Mouse (Mus musculus) natural killer cell, adult 2 months (primary cell): ENCODE measurements around the gene Hc.

ENCODE experiments used
- DNase-seq, 2 experiments: peaks; one replicate each; pipeline ENCODE4 v3.0.0; 2022; ENCODE audit warnings: low spot score in 2 of 2

The Hc gene

DNA sequence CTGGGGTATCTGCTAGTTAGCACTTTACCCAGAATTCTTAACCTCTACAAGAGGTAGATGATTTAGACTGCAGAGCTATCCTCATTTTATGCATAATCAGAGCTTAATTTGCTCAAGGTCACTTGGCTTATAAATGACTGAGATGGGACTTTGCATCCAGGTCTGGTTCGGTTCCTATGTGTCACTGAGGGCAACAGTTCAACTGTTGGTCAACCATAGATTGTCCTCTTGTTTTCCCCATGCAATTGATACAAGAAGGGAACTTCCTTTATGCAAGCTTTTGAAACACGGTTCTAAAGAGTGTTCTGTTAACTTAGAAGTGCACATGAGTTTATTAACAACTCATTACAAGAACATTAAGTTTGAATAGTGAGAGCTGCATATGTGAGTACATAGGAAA, 2.9 kb downstream of the Hc start:
- DNase-seq = no peak

- DNase-seq = no peak
These were observed 4.0 kb downstream of the Hc start for GRCm38 (mm10) chr2:35057243-35057642.

DNA sequence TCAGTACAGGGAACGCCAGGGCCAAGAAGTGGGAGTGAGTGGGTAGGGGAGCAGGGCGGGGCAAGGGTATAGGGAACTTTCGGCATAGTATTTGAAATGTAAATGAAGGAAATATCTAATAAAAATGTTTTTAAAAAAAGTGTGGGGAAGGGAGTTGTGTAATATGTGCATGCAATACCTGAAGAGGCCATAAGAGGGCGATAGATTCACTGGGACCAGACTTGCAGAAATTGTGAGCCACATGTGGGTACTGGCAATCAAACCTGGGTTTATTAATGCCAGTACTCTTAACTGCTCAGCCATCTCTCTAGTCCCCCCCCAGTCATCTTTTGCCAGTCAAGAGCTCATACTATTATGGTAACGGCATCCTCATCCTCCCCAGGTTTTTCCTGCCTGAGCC, 12.4 kb downstream of the Hc start:
- peak; percentile 33 to 52 for DNase-seq

- DNase-seq = peak in 1 of 2 experiments; percentile 31
These were observed 16.3 kb downstream of the Hc start for GRCm38 (mm10) chr2:35044956-35045355.

DNA sequence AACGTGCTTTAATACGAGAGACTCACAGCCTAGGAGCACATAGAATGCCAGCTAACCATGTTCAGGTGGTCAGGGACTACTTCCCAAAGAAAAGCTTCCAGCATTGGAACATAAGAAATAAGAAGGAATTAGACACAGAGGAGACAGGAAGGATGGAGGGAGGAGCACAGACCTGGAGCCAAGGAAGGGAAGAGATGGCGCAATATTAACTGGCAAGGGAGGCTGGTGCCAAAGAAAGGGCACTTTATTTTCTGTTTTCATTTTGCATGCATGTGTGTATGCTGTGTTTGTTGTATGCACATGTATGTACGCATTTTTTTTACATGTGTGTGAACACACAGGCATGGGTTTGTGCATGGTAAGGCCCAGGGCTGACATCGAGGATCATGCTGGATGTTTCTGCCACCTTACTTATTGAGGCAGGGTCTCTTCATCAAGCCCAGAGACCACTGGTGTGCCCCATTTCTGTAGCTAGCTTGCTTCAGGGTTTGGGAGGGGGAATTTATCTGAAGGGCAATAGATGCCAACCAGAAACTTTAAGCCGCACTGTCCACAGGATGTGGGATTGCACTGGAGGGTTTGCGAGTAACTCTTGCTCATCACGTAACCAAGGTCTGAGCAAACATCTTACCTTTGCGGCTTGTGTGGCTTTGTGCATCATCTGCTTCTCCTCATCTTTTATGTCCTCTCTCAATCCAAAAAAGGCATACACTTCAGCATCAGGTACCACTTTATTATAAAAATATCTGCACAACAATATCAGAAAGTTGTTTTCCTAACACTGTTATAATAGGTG, 22.5 kb downstream of the Hc start:
- DNase-seq = no peak

- DNase-seq = no peak
These were observed 36.5 kb downstream of the Hc start for GRCm38 (mm10) chr2:35024646-35025154.

GRCm38 (mm10) chr2:35021806-35022205, 39.4 kb downstream of the Hc start:
- DNase-seq = no peak

DNA sequence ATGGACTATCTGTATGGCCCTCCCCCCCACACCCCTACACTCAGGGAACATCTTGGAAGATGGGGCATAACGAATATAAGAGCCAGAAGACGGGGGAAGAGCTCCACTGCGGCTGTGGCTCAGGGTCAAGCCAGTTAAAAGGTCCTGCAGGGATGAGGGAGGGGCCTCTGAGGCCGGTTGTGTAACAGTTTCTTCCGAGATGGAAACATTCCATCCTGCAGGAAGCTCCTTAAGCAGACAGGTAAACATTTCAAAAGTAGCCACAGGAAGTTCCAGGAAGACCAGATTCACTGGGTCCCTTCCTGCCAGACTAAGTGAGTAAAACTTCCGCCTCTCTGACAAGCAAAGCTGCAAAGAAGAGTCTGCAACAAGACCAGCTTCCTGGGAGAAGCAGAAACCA, 45.4 kb downstream of the Hc start:
- no peak for DNase-seq

GRCm38 (mm10) chr2:35011649-35012048, 49.6 kb downstream of the Hc start:
- DNase-seq = no peak

GRCm38 (mm10) chr2:34998956-34999355, 62.3 kb downstream of the Hc start:
- no peak for DNase-seq

DNA sequence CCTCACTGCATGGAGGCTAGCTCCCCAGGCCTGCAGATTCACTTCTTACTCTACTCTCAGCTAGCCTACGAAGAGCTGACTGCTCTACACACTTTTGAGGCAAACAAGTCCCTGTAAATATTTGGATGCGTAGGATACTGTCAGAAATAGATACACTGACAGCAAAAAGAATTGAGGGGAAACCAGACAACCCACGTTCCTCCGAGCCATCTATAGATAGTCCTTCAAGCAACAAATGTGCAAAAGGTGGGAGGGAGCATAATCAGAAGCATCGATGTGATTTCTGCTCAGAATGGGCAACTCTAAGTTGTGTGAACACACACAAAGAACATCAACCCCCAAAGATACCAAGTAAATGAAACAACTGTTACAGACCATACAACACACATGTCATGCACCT, 64.7 kb downstream of the Hc start:
- no peak for DNase-seq

DNA sequence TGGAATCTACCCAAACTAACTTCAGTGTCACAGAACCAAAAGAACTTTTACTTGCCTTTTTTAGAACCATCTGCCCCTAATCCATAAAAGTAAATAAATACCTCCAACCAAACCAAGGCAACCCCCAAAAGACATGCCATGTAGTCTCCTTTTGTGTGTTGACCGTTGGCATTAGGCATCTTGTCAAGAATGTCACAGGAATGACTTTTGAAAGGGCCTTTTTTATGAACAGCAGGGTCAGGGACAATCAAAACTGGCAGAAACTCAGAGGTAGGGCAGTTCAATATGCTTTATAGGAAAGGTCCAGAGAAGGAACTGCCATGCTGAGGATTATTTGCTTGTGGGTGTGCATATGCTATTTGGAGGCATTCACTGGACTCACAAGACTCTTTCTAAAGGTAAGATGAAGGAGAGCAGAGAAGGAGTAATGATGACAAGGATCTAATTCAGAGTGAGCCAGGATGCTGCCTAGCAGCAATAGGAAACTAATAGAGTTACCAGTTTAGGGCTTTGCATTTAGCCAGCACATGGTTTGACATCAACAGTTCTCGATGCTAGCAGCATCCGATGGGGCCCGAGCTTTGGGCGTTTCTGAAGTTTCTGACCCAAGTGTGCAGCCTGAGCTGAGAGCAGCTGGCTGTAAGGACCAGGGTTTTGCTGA, 67.4 kb downstream of the Hc start:
- no peak for DNase-seq

DNA sequence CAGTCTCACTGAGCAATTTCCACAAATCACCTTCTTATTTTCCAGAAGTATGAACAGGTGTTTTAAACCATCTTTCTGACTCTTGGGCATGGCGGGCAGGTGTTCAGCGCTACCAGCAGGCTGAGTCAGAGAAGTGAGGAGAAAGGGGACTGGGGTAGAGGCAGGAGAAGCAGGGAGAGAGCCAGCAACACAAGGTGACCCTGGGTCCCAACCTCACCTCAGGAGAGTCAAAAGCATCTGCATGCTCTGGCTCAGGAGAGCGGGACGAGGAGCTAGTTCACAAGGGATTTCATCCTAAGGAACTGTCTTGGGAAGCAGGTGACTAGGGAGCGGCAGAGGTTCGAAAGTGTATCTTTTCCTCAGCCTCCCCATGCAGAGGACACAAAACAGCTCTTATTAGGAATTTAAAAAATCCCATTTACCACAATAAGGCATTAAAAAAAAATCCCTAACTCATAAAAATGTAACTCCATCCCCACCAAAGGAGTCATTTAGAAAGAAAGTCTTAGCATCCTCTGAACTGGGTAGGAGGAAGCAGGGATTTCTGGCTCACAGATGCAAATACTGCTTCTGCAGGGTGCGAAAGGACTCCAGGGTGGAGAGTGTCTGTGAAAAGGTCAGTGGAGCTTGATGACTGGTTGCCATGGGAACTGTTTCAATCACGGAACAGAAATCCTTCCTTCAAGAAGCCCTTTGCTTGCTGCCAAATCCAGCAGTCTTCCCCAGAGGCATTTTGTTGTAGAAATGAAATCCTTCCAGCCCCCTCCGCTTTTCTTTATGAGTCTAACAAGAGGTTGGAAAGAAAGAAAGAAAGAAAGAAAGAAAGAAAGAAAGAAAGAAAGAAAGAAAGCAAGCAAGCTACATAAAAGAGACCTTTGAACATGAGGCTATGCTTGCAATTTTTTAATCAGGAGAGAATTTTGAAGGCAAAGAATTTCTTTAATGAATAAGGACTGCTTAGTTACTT, 68.2 kb downstream of the Hc start:
- DNase-seq = no peak

- no peak for DNase-seq
These were observed 69.3 kb downstream of the Hc start for GRCm38 (mm10) chr2:34991966-34992365.

DNA sequence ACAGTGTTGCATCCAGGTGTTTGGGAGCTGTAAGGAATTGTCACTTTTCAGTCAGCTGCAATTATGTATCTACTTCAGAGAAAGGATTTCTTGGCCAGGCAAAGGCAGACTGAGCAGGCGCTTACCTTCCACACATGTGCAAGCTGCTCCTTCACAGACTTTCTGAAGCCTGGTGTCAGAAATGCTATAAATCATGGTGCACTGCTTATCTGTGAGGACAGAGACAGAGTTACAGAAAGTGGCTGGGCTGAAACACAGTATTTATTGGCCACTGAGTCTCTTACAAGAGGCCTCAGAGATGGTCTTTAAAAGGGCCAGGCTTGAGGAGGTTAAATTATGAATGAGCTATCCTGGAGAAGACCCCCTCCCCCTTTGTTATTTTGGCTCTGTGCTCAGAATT, 71.5 kb downstream of the Hc start:
- DNase-seq = no peak

DNA sequence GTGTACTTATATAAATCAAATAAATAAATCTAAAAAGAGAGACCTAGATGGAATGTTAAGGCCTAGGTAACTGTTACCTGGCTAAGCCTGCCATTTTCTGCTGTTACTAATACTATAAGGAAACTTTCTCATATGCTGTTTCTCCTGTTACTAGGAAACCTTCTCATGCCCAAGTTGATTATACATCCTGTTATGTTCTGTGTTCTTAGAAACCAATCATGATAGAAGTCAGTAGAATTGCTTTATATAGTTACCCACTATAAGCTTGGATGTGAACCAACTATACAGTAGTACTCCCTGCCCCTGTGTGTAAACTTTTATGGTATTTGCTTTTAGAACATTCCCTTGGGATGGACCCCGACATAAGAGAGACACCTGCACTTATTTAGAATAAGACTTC, 73.6 kb downstream of the Hc start:
- DNase-seq = no peak

- no peak for DNase-seq
These were observed 76.4 kb downstream of the Hc start for GRCm38 (mm10) chr2:34984885-34985284.

- no peak for DNase-seq
These were observed 78.1 kb downstream of the Hc start for GRCm38 (mm10) chr2:34982906-34983698.

DNA sequence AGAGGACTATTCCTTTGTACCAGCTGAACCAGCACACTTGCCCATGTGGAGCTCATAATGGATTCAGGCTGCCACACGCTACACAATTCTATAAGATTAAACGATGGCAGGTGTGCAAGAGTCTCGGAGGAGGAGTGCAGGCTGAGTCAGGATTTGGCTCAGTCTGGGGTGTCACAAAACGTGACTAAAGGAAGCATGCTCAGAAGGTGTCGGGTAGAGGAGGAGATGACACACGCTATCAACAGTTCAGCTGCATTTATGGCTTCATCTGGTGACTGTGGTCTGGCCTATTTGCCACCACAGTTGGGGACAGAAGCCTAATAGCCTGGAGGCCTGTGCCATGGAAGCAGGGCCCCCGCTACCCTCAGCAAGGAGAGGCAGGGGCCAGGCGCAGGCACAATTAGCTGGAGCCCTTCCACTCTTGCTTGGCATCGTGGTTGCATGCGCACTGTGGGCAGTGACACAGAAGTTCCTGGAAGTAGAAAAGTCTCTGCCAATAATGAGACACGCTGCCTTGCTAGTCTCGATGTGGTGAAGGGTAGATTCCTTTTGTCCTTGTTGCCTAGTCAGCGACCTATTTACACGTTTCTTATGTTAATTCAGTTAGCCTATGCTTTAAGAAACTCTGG, 79.0 kb downstream of the Hc start:
- peak; percentile 43 to 60 for DNase-seq

- peak in 1 of 2 experiments; percentile 29 for DNase-seq
These were observed 81.7 kb downstream of the Hc start for GRCm38 (mm10) chr2:34979459-34980011.
